Mouse (Mus musculus) spleen, adult 2 months (tissue): ENCODE data around the gene Elovl5.
"Not testable (repeated sequence)": the region's sequence is repeated elsewhere in the genome, so short reads cannot be mapped to it uniquely, and the experiment has no call there.

ENCODE experiments used
- CTCF ChIP-seq: fragments of 200-500 bp; IDR thresholded peaks from 2 replicates; pipeline ENCODE4 v1.5.1; 2011; ENCODE audit warnings: mild to moderate bottlenecking, inconsistent platforms; ENCODE audit not compliant: insufficient read depth, insufficient read length, insufficient replicate concordance; ENCODE audit errors: extremely low read depth
- POLR2A ChIP-seq: fragments of 200-500 bp; IDR thresholded peaks from 2 replicates; pipeline ENCODE4 v1.6.1; 2011; ENCODE audit warnings: low read depth, low read length, inconsistent platforms

GRCm38 (mm10) chr9:77993538-77994255 is 76.5 kb downstream of the Elovl5 start:
- not testable (repeated sequence) for TF ChIP-seq CTCF, POLR2A
